Mouse (Mus musculus) ES-Bruce4 (cell line): ENCODE data around the gene Phkg2. TPM values are rescaled to one million over a fixed set of nuclear protein-coding genes. Genes with fewer than 3 reads are reported as not detected.

Experiments used
- H3K27ac ChIP-seq: 2 replicates; pipeline ENCODE4 v1.5.1; 2012; ENCODE audit warnings: low read length, inconsistent platforms; ENCODE audit not compliant: insufficient read depth
- H3K27me3 ChIP-seq: 2 replicates; pipeline ENCODE4 v1.6.1; 2012; ENCODE audit warnings: mild to moderate bottlenecking, low read length, inconsistent platforms; ENCODE audit not compliant: control insufficient read depth, poor library complexity, insufficient read depth, severe bottlenecking
- H3K36me3 ChIP-seq: 2 replicates; pipeline ENCODE4 v1.6.1; 2012; ENCODE audit warnings: inconsistent platforms, mild to moderate bottlenecking, low read length, moderate library complexity; ENCODE audit not compliant: control insufficient read depth, poor library complexity, insufficient read depth, severe bottlenecking
- H3K4me1 ChIP-seq: one replicate; pipeline ENCODE4 v1.8.1; 2011; ENCODE audit warnings: low read length; ENCODE audit not compliant: control insufficient read depth, insufficient read depth
- H3K4me3 ChIP-seq: 2 replicates; pipeline ENCODE4 v1.5.1; 2011; ENCODE audit warnings: low read depth, mild to moderate bottlenecking, low read length
- H3K9ac ChIP-seq: 2 replicates; pipeline ENCODE4 v1.6.1; 2012; ENCODE audit warnings: low read depth, mild to moderate bottlenecking, inconsistent platforms; ENCODE audit not compliant: poor library complexity, severe bottlenecking
- H3K9me3 ChIP-seq: replicated peaks from 2 replicates; pipeline ENCODE4 v1.6.1; 2012; ENCODE audit warnings: mild to moderate bottlenecking, low read length, inconsistent platforms; ENCODE audit not compliant: control insufficient read depth, poor library complexity, insufficient read depth, severe bottlenecking
- CTCF ChIP-seq: IDR thresholded peaks from one replicate; pipeline ENCODE4 v1.8.1; 2011; ENCODE audit warnings: low read depth, low read length
- EP300 ChIP-seq: IDR thresholded peaks from 2 replicates; pipeline ENCODE4 v1.6.1; 2011; ENCODE audit warnings: low read depth, low read length; ENCODE audit not compliant: insufficient read depth
- POLR2A ChIP-seq: IDR thresholded peaks from one replicate; pipeline ENCODE4 v1.8.1; 2011; ENCODE audit warnings: low read length; ENCODE audit not compliant: insufficient read depth
- polyA plus RNA-seq: library from polyadenylated mRNA; stranded (reverse); fragments of >200 nt; gene quantifications from 2 replicates; pipeline ENCODE4 v1.2.4, GENCODE M21; 2011; ENCODE audit warnings: low read depth; ENCODE audit not compliant: missing spikeins, insufficient read depth, insufficient read length

Gene Phkg2
- polyA plus RNA-seq, 1 experiment: 44.6 TPM

DNA sequence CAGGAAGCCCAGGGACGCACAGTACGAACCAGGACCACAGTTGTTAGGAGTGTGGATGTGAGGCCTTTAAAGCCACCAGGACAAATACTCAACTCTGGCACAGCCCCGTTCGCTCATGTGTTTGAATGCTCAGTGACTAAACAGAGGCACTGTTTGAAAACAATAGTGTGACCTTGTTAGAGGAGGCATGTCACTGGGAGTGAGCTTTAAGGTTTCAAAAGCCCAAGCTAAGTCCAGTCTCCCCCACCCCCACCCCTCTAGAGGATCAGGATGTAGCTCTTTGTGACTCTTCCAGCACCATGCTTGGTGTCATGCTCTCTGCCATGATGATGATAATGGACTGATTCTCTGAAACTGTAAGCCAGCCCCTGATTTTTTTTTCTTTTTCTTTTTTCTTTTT, 58.3 kb downstream of the Phkg2 start:
- H3K27me3 ChIP-seq: no peaks in the 10 kb centered on the region
- H3K36me3 ChIP-seq: no peaks in the 10 kb centered on the region
- no peak overlapping the region for H3K4me3 ChIP-seq
- H3K27ac ChIP-seq: peak overlapping the region; percentile 57
- H3K9ac ChIP-seq: no peak overlapping the region
- no peaks in the 10 kb centered on the region; the same call in none of the 2 replicates for H3K9me3 ChIP-seq
- TF ChIP-seq POLR2A (no peak), CTCF (no peak), EP300 (no peak)
- no peaks in the 10 kb centered on the region for H3K4me1 ChIP-seq

Other genes starting within 250 kb of the Phkg2 start
- gene Zfp768, start 227.8 kb upstream of the Phkg2 start, polyA plus RNA-seq: 7.0 and 7.8 TPM in 2 replicates
- gene Zfp747, start 197.3 kb upstream of the Phkg2 start, polyA plus RNA-seq: 4.2 and 7.5 TPM in 2 replicates
- 1.7 and 2.1 TPM in 2 replicates for gene 9130019O22Rik, start 186.2 kb upstream of the Phkg2 start, polyA plus RNA-seq
- 2.0 and 6.1 TPM in 2 replicates for gene E430018J23Rik, start 179.7 kb upstream of the Phkg2 start, polyA plus RNA-seq
- gene Zfp764, start 166.5 kb upstream of the Phkg2 start, polyA plus RNA-seq: 1.4 and 1.9 TPM in 2 replicates
- gene Zfp688, start 151.3 kb upstream of the Phkg2 start, polyA plus RNA-seq: 20.3 and 24.9 TPM in 2 replicates
- gene Zfp689, start 124.2 kb upstream of the Phkg2 start, polyA plus RNA-seq: 2.7 and 2.8 TPM in 2 replicates
- 45.3 and 48.0 TPM in 2 replicates for gene Prr14, start 113.7 kb upstream of the Phkg2 start, polyA plus RNA-seq
- 21.8 and 25.3 TPM in 2 replicates for gene Fbrs, start 94.1 kb upstream of the Phkg2 start, polyA plus RNA-seq
- 106 and 114 TPM in 2 replicates for gene Srcap, start 61.4 kb upstream of the Phkg2 start, polyA plus RNA-seq
- 13.0 and 13.6 TPM in 2 replicates for gene Gm42715, start 53.8 kb upstream of the Phkg2 start, polyA plus RNA-seq
- gene Tmem265, start 11.9 kb upstream of the Phkg2 start, polyA plus RNA-seq: 2.9 and 3.2 TPM in 2 replicates
- gene Ccdc189, start 15.3 kb downstream of the Phkg2 start, polyA plus RNA-seq: 3.3 and 4.7 TPM in 2 replicates
- 39.4 and 41.6 TPM in 2 replicates for gene Rnf40, start 15.4 kb downstream of the Phkg2 start, polyA plus RNA-seq
- gene Zfp629, start 42.5 kb downstream of the Phkg2 start, polyA plus RNA-seq: 4.9 and 6.0 TPM in 2 replicates
- 48.6 and 49.8 TPM in 2 replicates for gene Bcl7c, start 135.6 kb downstream of the Phkg2 start, polyA plus RNA-seq
- gene Ctf1, start 139.4 kb downstream of the Phkg2 start, polyA plus RNA-seq: 8.8 and 13.9 TPM in 2 replicates
- not detected in 2 replicates for gene Ctf2, start 158.8 kb downstream of the Phkg2 start, polyA plus RNA-seq
- gene Fbxl19, start 171.2 kb downstream of the Phkg2 start, polyA plus RNA-seq: 55.1 and 58.3 TPM in 2 replicates
- gene Orai3, start 196.5 kb downstream of the Phkg2 start, polyA plus RNA-seq: 20.2 and 23.2 TPM in 2 replicates
- 49.1 and 51.7 TPM in 2 replicates for gene Setd1a, start 203.3 kb downstream of the Phkg2 start, polyA plus RNA-seq
- not detected in 2 replicates for gene Gm49388, start 212.3 kb downstream of the Phkg2 start, polyA plus RNA-seq
- gene Hsd3b7, start 227.3 kb downstream of the Phkg2 start, polyA plus RNA-seq: 7.9 and 11.2 TPM in 2 replicates